Mouse (Mus musculus) frontal cortex, postnatal 10 days (tissue): ENCODE measurements at regions not wholly inside any gene's neighbourhood (a gene's known extent, or its start where the extent isn't known, plus 50 kb on each side); places are given as distances from the start of the nearest gene placed in this dataset.
"Not testable (repeated sequence)": the region's sequence is repeated elsewhere in the genome, so short reads cannot be mapped to it uniquely, and the experiment has no call there.

Experiments
- DNase-seq, 2 experiments: peaks; one replicate each; pipeline ENCODE4 v3.0.0; 2022; ENCODE audit warnings: low spot score in 2 of 2, mixed read lengths in 1 of 2

DNA sequence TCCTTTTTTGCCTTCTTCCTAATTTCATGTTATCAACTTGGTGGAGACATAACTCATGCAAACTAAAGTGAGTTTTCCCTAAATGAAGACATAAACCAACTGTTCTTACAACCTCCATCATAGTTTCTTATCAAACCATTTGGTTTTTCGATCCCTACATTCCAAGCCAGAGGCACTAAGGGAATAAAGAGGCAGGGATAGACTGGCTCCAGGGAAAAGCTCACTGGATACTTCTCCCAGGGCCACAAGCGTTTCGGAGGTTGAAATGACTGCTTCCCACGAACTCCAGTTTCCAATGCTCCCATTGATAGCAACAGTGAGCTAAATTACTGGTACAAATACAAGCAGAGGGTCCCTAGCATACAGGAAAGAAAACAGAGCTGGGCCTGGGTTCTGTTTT, 178.4 kb upstream of the Otx2 start:
- DNase-seq: no peak

DNA sequence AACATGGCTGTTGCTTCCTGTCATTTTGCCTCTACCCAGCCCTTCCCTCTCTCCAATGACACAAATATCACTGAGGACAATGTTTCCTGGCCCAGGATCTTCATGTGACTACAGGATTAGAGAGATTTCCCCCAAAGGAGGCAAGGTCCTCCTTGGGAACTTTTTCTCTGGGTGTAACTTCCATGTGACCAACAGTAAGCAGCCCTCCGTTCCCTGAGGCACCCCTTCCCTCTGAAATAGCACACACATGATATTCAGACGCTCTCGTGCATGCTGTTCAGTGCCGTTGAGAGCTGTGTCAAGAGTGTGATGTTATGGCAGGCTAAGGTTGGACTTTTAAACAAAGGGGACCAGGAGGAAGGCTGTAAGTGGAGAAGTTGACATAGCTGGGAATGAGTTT, 169.2 kb upstream of the Otx2 start:
- no peak for DNase-seq

GRCm38 (mm10) chr14:48841278-48841677, 167.7 kb upstream of the Otx2 start:
- DNase-seq: no peak

DNA sequence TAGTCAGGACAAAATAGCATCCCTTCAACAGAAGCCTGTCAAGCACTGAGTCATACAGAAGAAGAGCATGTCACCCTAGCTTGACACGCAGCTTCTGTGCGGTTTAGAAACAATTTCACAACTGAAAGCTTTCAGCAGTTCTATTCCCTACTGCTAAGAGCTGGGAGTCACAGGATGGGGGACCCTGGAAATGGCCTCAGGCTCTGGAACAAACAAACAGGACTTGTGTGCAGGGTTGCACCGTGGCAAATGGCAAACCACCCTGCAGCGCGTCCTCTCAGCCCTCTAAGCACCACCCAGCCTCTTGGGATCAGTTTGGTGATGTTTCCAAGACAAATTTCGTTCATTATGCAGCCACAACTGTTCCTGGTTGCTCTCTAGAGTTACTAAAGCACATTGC, 163.6 kb upstream of the Otx2 start:
- no peak for DNase-seq

GRCm38 (mm10) chr14:48836071-48836470, 162.5 kb upstream of the Otx2 start:
- no peak for DNase-seq

- no peak for DNase-seq
These were observed 160.8 kb upstream of the Otx2 start for GRCm38 (mm10) chr14:48834416-48834815.

GRCm38 (mm10) chr14:48826421-48826820, 152.8 kb upstream of the Otx2 start:
- DNase-seq: no peak

GRCm38 (mm10) chr14:48824375-48824774, 150.8 kb upstream of the Otx2 start:
- DNase-seq: no peak

- no peak for DNase-seq
These were observed 142.3 kb upstream of the Otx2 start for GRCm38 (mm10) chr14:48815941-48816340.

DNA sequence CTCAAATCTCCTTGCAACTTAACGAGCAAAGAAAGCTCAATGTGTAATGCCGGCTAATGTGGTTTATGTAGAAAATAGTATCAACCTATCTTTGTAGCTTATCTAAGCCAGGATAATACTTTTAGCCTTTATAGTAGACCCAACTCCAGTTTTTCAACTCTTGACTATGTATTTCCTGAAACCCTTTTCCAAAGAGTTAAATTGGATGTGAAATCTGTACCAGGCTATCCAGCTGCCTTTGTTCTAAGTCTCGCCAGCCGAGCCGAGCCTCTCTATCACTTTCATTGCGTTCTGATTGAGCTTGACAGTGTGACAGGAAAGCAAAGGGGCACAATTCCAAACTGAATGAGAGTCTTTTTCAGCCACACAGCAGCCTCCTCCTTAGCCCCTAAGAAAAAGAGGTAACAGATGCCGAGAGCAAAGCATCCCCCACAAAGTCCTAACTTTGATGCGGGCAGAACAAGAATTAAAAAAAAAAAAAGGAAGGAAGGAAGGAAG, 141.7 kb upstream of the Otx2 start:
- DNase-seq: no peak

DNA sequence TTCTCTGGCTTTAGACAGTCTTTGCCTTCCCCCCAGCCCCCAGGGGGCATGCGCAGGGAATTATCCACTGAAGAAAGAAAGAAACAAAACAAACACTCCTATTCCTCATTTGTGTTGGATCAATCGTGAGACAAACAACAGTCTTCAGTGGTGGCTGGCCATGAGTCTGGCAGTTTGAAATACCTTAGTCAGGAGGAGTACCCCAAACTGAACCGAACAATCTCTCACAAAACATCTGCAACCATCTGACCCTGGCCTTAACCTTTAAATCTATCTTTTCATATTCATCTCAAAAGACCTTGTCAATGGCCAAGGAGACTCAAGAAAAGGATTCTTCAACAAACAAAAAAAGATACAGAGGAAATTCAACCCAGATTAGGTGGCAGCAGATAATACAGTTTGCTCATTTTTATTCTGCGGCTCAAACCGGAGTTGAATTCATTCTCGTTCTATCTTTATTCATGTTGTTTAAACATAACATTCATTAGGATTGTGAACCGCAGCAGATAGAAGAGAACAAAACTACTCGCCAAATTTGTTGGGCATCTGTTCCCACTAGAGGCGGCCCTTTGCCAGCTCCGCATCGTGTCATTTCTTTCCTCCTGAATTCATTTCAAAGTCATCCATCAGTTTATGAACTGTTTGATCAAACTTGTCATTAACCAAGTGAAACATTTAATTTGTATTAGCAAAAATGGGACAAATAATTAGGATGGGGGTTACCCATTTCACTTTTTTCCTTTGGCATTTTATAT, 139.3 kb upstream of the Otx2 start:
- DNase-seq: no peak

GRCm38 (mm10) chr14:48804098-48804497, 130.5 kb upstream of the Otx2 start:
- no peak for DNase-seq

DNA sequence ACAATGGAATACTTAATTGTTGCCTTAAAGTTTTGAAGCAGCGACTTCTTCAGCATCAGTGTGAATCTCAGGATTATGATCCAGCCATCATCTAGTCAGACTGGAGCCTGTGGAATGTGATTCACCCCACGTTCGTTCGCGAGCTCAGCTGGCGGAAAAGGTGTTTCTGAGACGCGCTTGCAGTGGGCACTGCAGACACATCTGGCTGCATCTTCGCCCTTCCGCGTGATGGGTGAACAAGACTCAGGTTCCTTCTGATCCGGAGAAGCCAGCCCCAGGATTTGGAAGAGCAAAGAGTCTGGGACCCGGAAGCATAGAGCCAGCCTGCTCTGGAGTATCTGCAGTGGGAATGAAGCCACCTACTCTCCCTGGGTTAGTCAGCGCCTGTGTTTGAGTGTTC, 127.7 kb upstream of the Otx2 start:
- no peak for DNase-seq

DNA sequence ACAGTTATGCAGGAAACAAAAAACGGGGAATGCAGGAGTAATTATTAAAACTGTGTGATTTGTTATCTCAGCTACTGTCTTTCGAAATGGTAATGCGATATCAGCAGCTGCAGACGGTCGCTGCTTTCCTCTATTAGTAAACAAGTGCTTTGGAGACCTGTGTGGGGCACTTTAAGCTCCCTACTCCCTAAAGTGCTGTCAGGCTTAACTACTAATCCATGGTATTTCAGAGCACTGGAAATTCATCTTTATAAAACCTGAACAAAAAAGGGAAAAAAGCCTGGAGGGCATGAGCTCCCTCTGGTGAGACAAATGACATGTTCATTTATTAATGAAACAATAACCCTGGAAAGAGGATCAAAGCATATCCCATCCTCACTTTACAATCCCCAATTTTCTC, 127.2 kb upstream of the Otx2 start:
- no peak for DNase-seq

- DNase-seq: no peak
These were observed 126.5 kb upstream of the Otx2 start for GRCm38 (mm10) chr14:48800100-48800449.

DNA sequence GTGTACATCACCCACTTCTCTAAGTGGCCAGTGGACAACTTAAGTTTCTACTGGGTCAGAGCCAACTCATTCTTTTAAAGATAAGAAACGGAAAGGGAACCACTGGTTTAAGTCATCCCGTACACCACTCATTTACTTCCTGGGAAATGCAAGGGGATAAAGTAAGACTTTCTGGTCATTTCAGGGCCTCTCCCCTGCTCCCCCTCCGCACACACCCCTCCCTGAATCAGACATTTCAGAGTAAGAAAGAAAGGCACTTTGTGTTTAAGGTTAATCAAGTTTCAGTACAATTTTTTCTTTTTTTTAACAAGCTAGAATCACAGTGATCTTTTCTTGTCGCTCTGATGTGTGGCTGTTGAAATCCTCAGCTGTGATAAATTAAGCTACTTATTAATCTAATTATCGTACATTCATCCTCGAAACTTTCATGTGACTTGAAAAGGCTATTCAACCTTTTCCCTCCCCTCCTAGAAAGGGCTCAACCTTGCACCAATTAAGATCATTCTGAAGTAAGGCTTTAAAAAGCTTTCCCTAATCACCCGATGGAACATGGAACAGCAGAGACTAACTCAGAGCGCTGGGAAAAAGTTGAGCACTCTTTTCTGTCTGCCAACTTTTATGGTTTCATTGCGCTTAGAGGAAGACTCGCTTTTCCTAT, 126.0 kb upstream of the Otx2 start:
- no peak for DNase-seq

DNA sequence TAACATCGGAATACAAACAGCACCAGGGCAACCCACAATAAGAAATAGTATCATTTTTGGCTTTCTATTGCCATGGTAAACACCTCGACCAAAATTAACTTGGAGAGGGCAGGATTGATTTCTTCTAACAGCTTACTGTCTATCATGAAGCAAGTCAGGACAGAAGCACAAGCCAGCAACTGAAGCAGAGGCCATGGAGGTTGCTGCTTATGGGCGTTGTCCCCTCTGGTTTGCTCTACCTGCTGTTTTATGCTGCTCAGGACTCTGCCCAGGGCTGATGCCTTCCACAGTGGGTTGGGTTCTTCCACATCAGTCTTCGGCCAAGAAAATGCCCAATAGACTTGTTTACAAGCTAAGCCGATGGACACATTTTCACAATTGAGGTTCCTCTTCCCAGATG, 117.9 kb upstream of the Otx2 start:
- no peak for DNase-seq

- DNase-seq: no peak
These were observed 105.7 kb upstream of the Otx2 start for GRCm38 (mm10) chr14:48779327-48779726.

- no peak for DNase-seq
These were observed 97.2 kb upstream of the Otx2 start for GRCm38 (mm10) chr14:48770832-48771231.

GRCm38 (mm10) chr14:48762691-48763090, 89.1 kb upstream of the Otx2 start:
- DNase-seq: no peak

DNA sequence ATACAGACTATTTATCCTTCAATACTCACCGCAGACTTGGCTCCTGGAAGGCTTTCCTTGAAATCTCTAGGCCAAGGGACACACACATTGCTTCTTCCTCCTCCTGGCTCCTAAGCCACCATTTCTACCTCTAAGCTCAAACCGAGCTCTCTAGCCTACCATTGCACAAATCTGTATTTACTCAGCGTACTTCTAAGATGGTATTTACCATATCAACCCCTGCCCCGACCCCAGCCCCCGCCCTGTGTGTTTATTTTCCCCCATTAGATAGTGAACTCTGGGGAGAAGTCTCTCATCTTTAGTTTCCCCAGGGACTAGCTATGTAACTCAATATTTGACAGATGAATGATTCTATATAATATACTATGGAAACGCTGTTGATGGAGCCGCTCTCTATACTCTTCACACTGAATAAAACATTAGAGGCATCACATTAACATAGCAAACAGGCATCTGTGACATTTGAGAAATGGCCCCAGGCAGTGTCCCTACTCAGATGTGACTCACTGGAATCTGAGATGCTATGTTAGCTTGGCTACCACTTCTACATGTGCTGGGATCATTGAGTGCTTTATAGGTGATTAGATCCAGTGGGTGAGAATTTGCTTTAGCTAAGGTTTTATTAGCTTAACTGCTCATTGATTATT, 87.5 kb upstream of the Otx2 start:
- no peak for DNase-seq

DNA sequence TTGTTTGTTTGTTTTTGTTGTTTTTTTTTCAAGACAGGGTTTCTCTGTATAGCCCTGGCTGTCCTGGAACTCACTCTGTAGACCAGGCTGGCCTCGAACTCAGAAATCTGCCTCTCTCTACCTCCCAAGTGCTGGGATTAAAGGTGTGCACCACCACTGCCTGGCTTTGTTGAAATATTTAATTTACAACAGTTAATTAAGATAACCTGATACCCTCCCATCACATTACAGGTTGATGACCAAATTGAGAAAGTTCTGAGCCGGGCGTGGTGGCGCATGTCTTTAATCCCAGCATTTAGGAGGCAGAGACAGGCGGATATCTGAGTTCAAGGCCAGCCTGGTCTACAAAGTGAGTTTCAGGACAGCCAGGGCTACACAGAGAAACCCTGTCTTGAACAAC, 81.5 kb upstream of the Otx2 start:
- DNase-seq: not testable (repeated sequence)
